Mouse (Mus musculus) forebrain, postnatal 0 days (tissue): ENCODE data around the gene Col6a4. TPM values are rescaled to one million over a fixed set of nuclear protein-coding genes. Genes with fewer than 3 reads are reported as not detected.
A peak's percentile ranks its signal among the peaks of the same experiment; 100 is the strongest.

ENCODE experiments used
- ATAC-seq: fragments of 200-750 bp; cut with Nextera tagmentation; 2 replicates; pipeline ENCODE4 v1.8.0; 2017; ENCODE audit warnings: mild to moderate bottlenecking, moderate library complexity
- DNase-seq: peaks from one replicate; pipeline ENCODE4 v3.0.0-alpha.2; 2015
- H3K27ac ChIP-seq: fragments of 300-500 bp; sonication (generic); 2 replicates; pipeline ENCODE4 v1.5.1; 2014; ENCODE audit warnings: low read depth, mild to moderate bottlenecking, antibody characterized with exemption, low read length, moderate library complexity, mixed read lengths
- H3K27me3 ChIP-seq: fragments of 300-500 bp; sonication (generic); 2 replicates; pipeline ENCODE4 v1.6.1; 2014; ENCODE audit warnings: mild to moderate bottlenecking, low read length, mixed read lengths; ENCODE audit not compliant: insufficient read depth
- H3K36me3 ChIP-seq: fragments of 300-500 bp; sonication (generic); 2 replicates; pipeline ENCODE4 v1.6.1; 2014; ENCODE audit warnings: mild to moderate bottlenecking, moderate library complexity; ENCODE audit not compliant: insufficient read depth
- H3K4me1 ChIP-seq: fragments of 300-500 bp; sonication (generic); 2 replicates; pipeline ENCODE4 v1.6.1; 2014; ENCODE audit warnings: antibody characterized with exemption; ENCODE audit not compliant: insufficient read depth
- H3K4me2 ChIP-seq: fragments of 300-500 bp; sonication (generic); 2 replicates; pipeline ENCODE4 v1.6.1; 2014; ENCODE audit warnings: low read depth, mild to moderate bottlenecking, moderate library complexity
- H3K4me3 ChIP-seq: fragments of 300-500 bp; sonication (generic); 2 replicates; pipeline ENCODE4 v1.5.1; 2014; ENCODE audit warnings: low read depth, low read length, mixed read lengths
- H3K9ac ChIP-seq: fragments of 300-500 bp; sonication (generic); 2 replicates; pipeline ENCODE4 v1.6.1; 2014; ENCODE audit warnings: mild to moderate bottlenecking
- H3K9me3 ChIP-seq: fragments of 300-500 bp; sonication (generic); 2 replicates; pipeline ENCODE4 v1.6.1; 2016; ENCODE audit warnings: low read length
- CTCF ChIP-seq: sonication (generic); IDR thresholded peaks from 2 replicates; pipeline ENCODE4 v1.5.1; 2016; ENCODE audit warnings: antibody characterized with exemption, control low read depth, low read depth
- WGBS: fragments of 180-500 bp; shearing (Covaris S2); extraction: QIAGEN DNeasy Blood & Tissue Kit; methylation state at CpG from one replicate; pipeline ENCODE4 v1.1.7; 2014; 5-methylcytosine and 5-hydroxymethylcytosine counted together
- polyA plus RNA-seq: library from polyadenylated mRNA; unstranded; fragments of >200 nt; fragmentation: Nextera tagmentation; extraction: Ambion mirVana; gene quantifications from 2 replicates; pipeline ENCODE4 v1.2.1, GENCODE M21; 2015
- total RNA-seq: library from RNA; depleted of rRNA; stranded (reverse); fragments of >200 nt; gene quantifications from 2 replicates; pipeline ENCODE4 v1.2.3, GENCODE M21; 2014; rRNA removed

The Col6a4 gene
- total and polyA plus RNA-seq, 2 experiments from 2014 or later = 0.81 to 1.1 TPM

- H3K27me3 ChIP-seq = no peaks in the 10 kb centered on the region
Measured at GRCm38 (mm10) chr9:105970901-105971300, 125.7 kb downstream of the Col6a4 start.

GRCm38 (mm10) chr9:105967976-105968375 lies 128.6 kb downstream of the Col6a4 start:
- TF ChIP-seq CTCF = no peak
- DNase-seq (no peak), ATAC-seq (no peak)
- H3K4me1 ChIP-seq = no peaks in the 10 kb centered on the region
- no peak overlapping the region for H3K9ac ChIP-seq
- WGBS = 66% methylated on average over 5 of the region's 5 CpGs
- no peak overlapping the region for H3K27ac ChIP-seq
- no peak overlapping the region for H3K4me3 ChIP-seq
- H3K27me3 ChIP-seq = no peaks in the 10 kb centered on the region
- H3K4me2 ChIP-seq = no peak overlapping the region
- H3K36me3 ChIP-seq = no peaks in the 10 kb centered on the region
- no peaks in the 10 kb centered on the region for H3K9me3 ChIP-seq

More at GRCm38 (mm10) chr9:105970901-105971300, 125.7 kb downstream of the Col6a4 start:
- Histone ChIP-seq H3K4me2 (no peak overlapping the region), H3K9me3 (no peaks in the 10 kb centered on the region), H3K36me3 (no peaks in the 10 kb centered on the region), H3K4me3 (no peak overlapping the region), H3K27ac (no peak overlapping the region), H3K9ac (no peak overlapping the region), H3K4me1 (no peaks in the 10 kb centered on the region)
- TF ChIP-seq CTCF = no peak
- ATAC-seq (no peak), DNase-seq (no peak)
- 82% methylated on average over 5 of the region's 5 CpGs for WGBS

- Histone ChIP-seq H3K27me3 (no peaks in the 10 kb centered on the region), H3K9me3 (no peaks in the 10 kb centered on the region), H3K4me2 (no peak within 1 kb of the TSS), H3K4me1 (no peaks in the 10 kb centered on the region), H3K4me3 (no peak within 1 kb of the TSS), H3K27ac (no peak within 1 kb of the TSS), H3K9ac (no peak within 1 kb of the TSS), H3K36me3 (no peaks in the 10 kb centered on the region)
- DNase-seq (no peak), ATAC-seq (no peak)
- TF ChIP-seq CTCF = no peak
- WGBS = 23% methylated on average over 13 of the region's 13 CpGs
Measured at GRCm38 (mm10) chr9:105960533-105960932, 136.1 kb downstream of the Col6a4 start, which contains the start of gene Col6a5. Gene Col6a5 (minus strand): TSS chr9:105960643.

GRCm38 (mm10) chr9:105959116-105959515 lies 137.5 kb downstream of the Col6a4 start:
- no peak for TF ChIP-seq CTCF
- no peak for DNase-seq
- Histone ChIP-seq H3K4me1 (no peaks in the 10 kb centered on the region), H3K9me3 (no peaks in the 10 kb centered on the region), H3K4me2 (no peak overlapping the region), H3K27me3 (no peaks in the 10 kb centered on the region), H3K27ac (no peak overlapping the region), H3K36me3 (no peaks in the 10 kb centered on the region), H3K4me3 (no peak overlapping the region), H3K9ac (no peak overlapping the region)
- 84% methylated on average over 1 of the region's 1 CpGs for WGBS
- ATAC-seq = no peak

- Histone ChIP-seq H3K27me3 (no peaks in the 10 kb centered on the region), H3K4me3 (no peak overlapping the region), H3K4me2 (no peak overlapping the region), H3K9ac (no peak overlapping the region), H3K9me3 (no peaks in the 10 kb centered on the region), H3K4me1 (no peaks in the 10 kb centered on the region), H3K27ac (no peak overlapping the region; the same call in 1 of the 2 replicates), H3K36me3 (no peaks in the 10 kb centered on the region)
- 72% methylated on average over 1 of the region's 1 CpGs for WGBS
- DNase-seq = peak; percentile 58
- ATAC-seq = peak; percentile 82
- TF ChIP-seq CTCF = 0 out of 2 replicates have a peak, but pooled peaks have one; percentile 5
Measured at GRCm38 (mm10) chr9:105949755-105950154, 146.8 kb downstream of the Col6a4 start.

- Histone ChIP-seq H3K9me3 (no peaks in the 10 kb centered on the region), H3K27me3 (no peaks in the 10 kb centered on the region), H3K4me1 (no peaks in the 10 kb centered on the region), H3K4me3 (no peak overlapping the region), H3K27ac (0 out of 2 replicates have a peak overlapping the region, but pooled peaks have one; percentile 21), H3K36me3 (no peaks in the 10 kb centered on the region), H3K9ac (no peak overlapping the region), H3K4me2 (no peak overlapping the region)
- peak; percentile 46 for DNase-seq
- no peak for ATAC-seq
- WGBS = 64% methylated on average over 3 of the region's 3 CpGs
- TF ChIP-seq CTCF = no peak
Measured at GRCm38 (mm10) chr9:105947577-105947976, 149.0 kb downstream of the Col6a4 start.

Other genes with a start within 250 kb of the Col6a4 start
- gene Col6a5, start 136.1 kb downstream of the Col6a4 start, total RNA-seq = 1.1 and 1.3 TPM in 2 replicates
- gene Col6a5, start 136.1 kb downstream of the Col6a4 start, polyA plus RNA-seq = 0.11 and 0.40 TPM in 2 replicates
- gene Glyctk, start 61.4 kb upstream of the Col6a4 start, total RNA-seq = 2.0 and 3.0 TPM in 2 replicates
- 1.1 TPM in 2 replicates for gene Glyctk, start 61.4 kb upstream of the Col6a4 start, polyA plus RNA-seq
- gene Wdr82, start 74.1 kb upstream of the Col6a4 start, total RNA-seq = 216 and 261 TPM in 2 replicates
- 31.5 and 32.5 TPM in 2 replicates for gene Wdr82, start 74.1 kb upstream of the Col6a4 start, polyA plus RNA-seq
- gene Ppm1m, start 103.0 kb upstream of the Col6a4 start, total RNA-seq = 16.5 and 20.6 TPM in 2 replicates
- gene Ppm1m, start 103.0 kb upstream of the Col6a4 start, polyA plus RNA-seq = 13.7 and 17.7 TPM in 2 replicates
- gene Twf2, start 106.3 kb upstream of the Col6a4 start, total RNA-seq = 63.1 and 74.6 TPM in 2 replicates
- gene Twf2, start 106.3 kb upstream of the Col6a4 start, polyA plus RNA-seq = 50.9 and 55.6 TPM in 2 replicates
- gene Tlr9, start 125.8 kb upstream of the Col6a4 start, total RNA-seq = 0.08 and 0.14 TPM in 2 replicates
- gene Tlr9, start 125.8 kb upstream of the Col6a4 start, polyA plus RNA-seq = 0.04 TPM in 1 of 2 replicates, not detected in the other
- gene Alas1, start 151.9 kb upstream of the Col6a4 start, total RNA-seq = 58.4 and 68.4 TPM in 2 replicates
- gene Alas1, start 151.9 kb upstream of the Col6a4 start, polyA plus RNA-seq = 70.4 and 77.8 TPM in 2 replicates
- gene Poc1a, start 184.3 kb upstream of the Col6a4 start, total RNA-seq = 5.8 and 7.6 TPM in 2 replicates
- gene Poc1a, start 184.3 kb upstream of the Col6a4 start, polyA plus RNA-seq = 12.0 and 14.3 TPM in 2 replicates